Mouse (Mus musculus) left cerebral cortex, adult 2 months (tissue): ENCODE data around the gene Ctsf. TPM values are rescaled to one million over a fixed set of nuclear protein-coding genes. Genes with fewer than 3 reads are reported as not detected.

Source experiments
- DNase-seq, 2 experiments: peaks; one replicate each; pipeline ENCODE4 v3.0.0; 2021 to 2022; ENCODE audit warnings: low spot score in 2 of 2, mixed read lengths in 1 of 2; ENCODE audit errors: extremely low spot score in 1 of 2
- H3K27ac ChIP-seq: fragments of 200-600 bp; 2 replicates; pipeline ENCODE4 v1.8.1; 2022
- H3K4me3 ChIP-seq: fragments of 200-600 bp; 2 replicates; pipeline ENCODE4 v1.8.1; 2022
- CTCF ChIP-seq: fragments of 200-600 bp; IDR thresholded peaks from 2 replicates; pipeline ENCODE4 v1.8.1; 2022; ENCODE audit warnings: antibody characterized with exemption, mild to moderate bottlenecking, moderate library complexity
- intact Hi-C: fragments of 180-260 bp; cut with DNase I; formaldehyde crosslinking; loops from one replicate; pipeline ENCODE4 v1.15.1; 2025
- total RNA-seq, 2 experiments: library from RNA; stranded (reverse); gene quantifications; 2 replicates each; pipeline ENCODE4 v1.2.3; 2021

The Ctsf gene
- total RNA-seq, 2 experiments from 2014 or later = 102 to 107 TPM

- peak in 1 of 2 experiments; percentile 33 for DNase-seq
- Histone ChIP-seq H3K27ac (no peak overlapping the region), H3K4me3 (no peak overlapping the region)
- no peak for TF ChIP-seq CTCF
- intact Hi-C loops = no loop called here
These were observed 25.8 kb upstream of the Ctsf start for GRCm38 (mm10) chr19:4829156-4829555.

- Histone ChIP-seq H3K27ac (no peak overlapping the region), H3K4me3 (no peak overlapping the region)
- no peak for TF ChIP-seq CTCF
- intact Hi-C loops = no loop called here
- DNase-seq = no peak
These were observed 21.0 kb upstream of the Ctsf start for GRCm38 (mm10) chr19:4833977-4834376.

DNA sequence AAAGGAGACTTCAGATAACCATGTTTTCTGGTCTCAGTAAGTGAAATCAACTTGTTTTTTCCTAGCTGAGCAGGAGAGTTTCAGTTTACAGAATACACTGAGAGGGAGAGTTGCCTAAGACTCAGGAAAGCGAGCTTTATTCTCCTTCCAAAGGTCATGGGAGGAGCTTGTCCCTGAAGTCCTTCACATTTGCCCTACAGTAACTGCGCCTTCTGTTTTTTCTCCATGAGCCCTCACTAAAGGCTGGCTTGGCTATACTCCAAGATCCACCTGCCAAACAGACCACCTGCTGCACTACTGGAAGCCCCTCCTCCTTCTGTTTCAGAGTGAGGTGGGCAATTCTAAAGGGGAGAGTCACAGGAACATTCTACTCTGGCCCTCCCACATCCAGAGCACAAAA lies 18.8 kb upstream of the Ctsf start:
- intact Hi-C loops = loop anchor here (5.0 kb wide), 1 partner anchor 209 kb away; the partner anchor contains the start of gene Rce1
- TF ChIP-seq CTCF = no peak
- DNase-seq = no peak
- no peak overlapping the region for H3K4me3 ChIP-seq
- no peak overlapping the region for H3K27ac ChIP-seq

GRCm38 (mm10) chr19:4837049-4837448 lies 17.9 kb upstream of the Ctsf start:
- no peak for DNase-seq
- no peak for TF ChIP-seq CTCF

DNA sequence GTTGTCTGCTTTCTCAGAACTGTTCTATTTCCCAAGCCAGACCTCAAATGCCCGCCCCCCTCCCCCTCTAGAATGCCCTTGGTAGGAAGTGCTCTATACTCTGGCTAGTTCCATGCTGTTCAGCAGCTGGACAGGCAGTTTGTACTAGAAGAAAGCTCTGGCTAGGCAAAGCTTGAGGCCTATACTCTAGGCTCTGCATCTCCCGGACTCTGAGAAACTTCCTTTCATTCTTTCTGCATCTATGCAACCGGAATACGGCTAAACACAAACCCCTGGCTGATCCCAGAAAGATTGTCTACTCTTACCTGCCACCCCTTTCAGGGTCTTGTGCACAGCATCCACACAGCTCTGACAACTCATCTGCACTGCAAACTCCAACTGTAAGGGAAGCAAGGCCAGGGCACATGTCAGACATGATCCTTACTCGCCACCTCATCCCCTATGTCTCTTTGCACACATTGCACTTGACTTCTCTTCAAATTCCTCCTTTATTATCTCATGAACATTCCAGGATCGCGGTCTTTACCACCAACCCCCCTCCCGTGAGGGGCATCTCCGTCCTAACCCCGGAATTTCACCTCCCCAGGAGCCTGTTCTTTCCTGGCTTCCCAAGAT lies 16.3 kb upstream of the Ctsf start:
- Histone ChIP-seq H3K27ac (peak overlapping the region; percentile 61; the same call in 1 of the 2 replicates), H3K4me3 (peak overlapping the region; percentile 77)
- TF ChIP-seq CTCF = no peak
- no peak for DNase-seq
- intact Hi-C loops = loop anchor here (1.0 to 5.0 kb wide), 2 partner anchors 44 to 211 kb away; partner anchors contain the start of gene Rce1

More at GRCm38 (mm10) chr19:4837049-4837448, 17.9 kb upstream of the Ctsf start:
- Histone ChIP-seq H3K27ac (no peak overlapping the region), H3K4me3 (no peak overlapping the region)
- intact Hi-C loops = loop anchor here (5.0 kb wide), 1 partner anchor 210 kb away; the partner anchor contains the start of gene Rce1

DNA sequence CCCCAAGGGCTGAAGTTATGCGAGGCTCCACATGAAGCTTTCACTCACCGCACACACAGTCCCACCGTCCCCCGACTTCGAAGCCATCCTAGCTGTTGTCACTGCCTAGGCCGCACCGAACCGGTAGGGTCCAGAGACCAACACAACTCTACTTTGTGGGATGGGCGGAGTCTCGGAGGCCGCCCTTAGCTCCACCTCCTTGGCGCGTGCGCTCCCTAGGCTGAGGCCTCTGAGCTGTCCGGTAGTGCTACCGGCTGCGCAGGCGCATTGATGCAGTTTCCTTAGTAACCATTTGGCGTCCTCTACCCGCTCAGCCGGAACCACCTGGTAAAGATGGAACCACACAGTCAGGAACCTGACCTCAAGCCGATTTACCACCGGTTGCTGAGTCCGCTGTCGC lies 15.8 kb upstream of the Ctsf start, which contains the start of the genes Ccs and Ccdc87:
Gene Ccs, minus strand, starts transcription at position 184 of the 400 bp plus-strand sequence.
Gene Ccdc87, plus strand, starts transcription at position 218 of the 400 bp plus-strand sequence.
- intact Hi-C loops = loop anchor here (1.0 to 5.0 kb wide), 2 partner anchors 45 to 212 kb away; partner anchors contain the start of gene Rce1
- Histone ChIP-seq H3K4me3 (peak within 1 kb of the TSS; percentile 77), H3K27ac (peak within 1 kb of the TSS; percentile 61; the same call in 1 of the 2 replicates)
- peak; percentile 95 to 96 for DNase-seq
- TF ChIP-seq CTCF = no peak; the same call in none of the 2 replicates

- H3K27ac ChIP-seq = no peak overlapping the region
- TF ChIP-seq CTCF = no peak
- intact Hi-C loops = loop anchor here (10.0 kb wide), 1 partner anchor 336 kb away; no protein-coding TSS in a partner anchor
These were observed 14.1 kb upstream of the Ctsf start for GRCm38 (mm10) chr19:4840848-4841247.

GRCm38 (mm10) chr19:4842611-4843010 lies 12.3 kb upstream of the Ctsf start:
- intact Hi-C loops = loop anchor here (10.0 kb wide), 1 partner anchor 338 kb away; no protein-coding TSS in a partner anchor
- no peak overlapping the region for H3K4me3 ChIP-seq
- H3K27ac ChIP-seq = no peak overlapping the region
- no peak for TF ChIP-seq CTCF
- DNase-seq = no peak

More at GRCm38 (mm10) chr19:4840848-4841247, 14.1 kb upstream of the Ctsf start:
- DNase-seq = no peak
- H3K4me3 ChIP-seq = no peak overlapping the region

- no peak overlapping the region for H3K4me3 ChIP-seq
- TF ChIP-seq CTCF = no peak
- intact Hi-C loops = loop anchor here (5.0 to 10.0 kb wide), 2 partner anchors 89 to 341 kb away; partner anchors contain the start of gene Rbm4b
These were observed 9.1 kb upstream of the Ctsf start for GRCm38 (mm10) chr19:4845846-4846245.

DNA sequence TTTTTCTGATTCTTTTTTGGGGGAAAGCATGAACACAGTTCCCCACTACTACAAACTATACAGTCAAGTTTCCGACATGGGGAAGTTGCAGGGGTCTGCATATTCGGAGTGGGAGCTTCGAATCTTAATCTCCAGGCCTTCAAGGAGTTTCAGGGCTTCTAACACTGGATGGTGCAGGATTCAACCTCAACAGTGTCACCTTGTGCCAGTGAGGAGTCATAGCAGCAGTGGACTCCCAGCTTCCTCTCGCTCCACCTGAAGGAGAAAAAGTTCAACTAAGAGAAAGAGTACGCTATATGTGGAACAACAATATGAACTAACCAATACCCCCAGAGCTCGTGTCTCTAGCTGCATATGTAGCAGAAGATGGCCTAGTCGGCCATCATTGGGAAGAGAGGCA lies 7.4 kb upstream of the Ctsf start:
- intact Hi-C loops = loop anchor here (5.0 to 10.0 kb wide), 2 partner anchors 90 to 343 kb away; partner anchors contain the start of gene Rbm4b
- no peak for DNase-seq
- Histone ChIP-seq H3K27ac (no peak overlapping the region), H3K4me3 (no peak overlapping the region)
- peak; percentile 61 for TF ChIP-seq CTCF

More at GRCm38 (mm10) chr19:4845846-4846245, 9.1 kb upstream of the Ctsf start:
- no peak overlapping the region for H3K27ac ChIP-seq
- DNase-seq = no peak

DNA sequence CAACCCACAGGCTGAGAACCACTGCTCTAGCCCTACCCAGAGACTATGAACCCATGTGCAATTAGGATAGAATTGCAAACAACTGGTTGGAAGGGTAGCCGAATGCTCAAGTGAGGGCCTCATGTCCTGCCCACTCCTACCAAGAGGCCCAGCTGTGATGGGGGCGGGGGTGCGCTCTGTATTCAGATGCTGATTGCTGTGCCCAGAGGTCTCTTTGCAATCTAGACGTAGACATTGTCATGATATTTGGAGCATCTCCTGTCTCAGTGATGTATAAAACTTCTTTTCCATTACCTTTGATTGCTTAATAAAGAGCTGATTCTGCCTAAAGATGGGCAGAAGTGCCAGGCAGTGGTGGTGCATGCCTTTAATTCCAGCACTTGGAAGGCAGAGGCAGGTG lies 5.1 kb upstream of the Ctsf start:
- TF ChIP-seq CTCF = no peak
- no peak overlapping the region for H3K4me3 ChIP-seq
- intact Hi-C loops = loop anchor here (5.0 to 10.0 kb wide), 2 partner anchors 92 to 345 kb away; partner anchors contain the start of gene Rbm4b
- H3K27ac ChIP-seq = no peak overlapping the region
- DNase-seq = no peak

- intact Hi-C loops = no loop called here
- Histone ChIP-seq H3K27ac (no peak overlapping the region), H3K4me3 (no peak overlapping the region)
- no peak for DNase-seq
- no peak for TF ChIP-seq CTCF
These were observed 4.6 kb upstream of the Ctsf start for GRCm38 (mm10) chr19:4850281-4850680.
